Mouse (Mus musculus) intestine, embryonic 14.5 days (tissue): ENCODE measurements around the gene Ubash3a. TPM values are rescaled to one million over a fixed set of nuclear protein-coding genes. Genes with fewer than 3 reads are reported as not detected.

Source experiments
- ATAC-seq: fragments of 200-750 bp; cut with Nextera tagmentation; replicated peaks from 2 replicates; pipeline ENCODE4 v1.8.0; 2017; ENCODE audit warnings: low read depth, moderate number of reproducible peaks, moderate TSS enrichment, moderate library complexity; ENCODE audit not compliant: low FRiP score, low TSS enrichment
- DNase-seq: peaks from one replicate; pipeline ENCODE4 v3.0.0-alpha.2; 2018; ENCODE audit warnings: low spot score
- H3K27ac ChIP-seq: fragments of 300-500 bp; sonication (generic); 2 replicates; pipeline ENCODE4 v1.5.1; 2014; ENCODE audit warnings: low read depth, mild to moderate bottlenecking, control low read depth
- H3K27me3 ChIP-seq: fragments of 300-500 bp; sonication (generic); replicated peaks from 2 replicates; pipeline ENCODE4 v1.6.1; 2014; ENCODE audit warnings: low read length, control low read depth; ENCODE audit not compliant: control insufficient read depth, insufficient read depth
- H3K36me3 ChIP-seq: fragments of 300-500 bp; sonication (generic); 2 replicates; pipeline ENCODE4 v1.6.1; 2014; ENCODE audit warnings: low read length, control low read depth; ENCODE audit not compliant: control insufficient read depth, insufficient read depth
- H3K4me1 ChIP-seq: fragments of 300-500 bp; sonication (generic); replicated peaks from 2 replicates; pipeline ENCODE4 v1.6.1; 2014; ENCODE audit warnings: low read length, control low read depth, mixed read lengths; ENCODE audit not compliant: control insufficient read depth, insufficient read depth
- H3K4me2 ChIP-seq: fragments of 300-500 bp; sonication (generic); 2 replicates; pipeline ENCODE4 v1.6.1; 2014; ENCODE audit warnings: low read length
- H3K4me3 ChIP-seq: fragments of 300-500 bp; sonication (generic); 2 replicates; pipeline ENCODE4 v1.5.1; 2014; ENCODE audit warnings: low read depth, low read length, control low read depth, mixed read lengths
- H3K9ac ChIP-seq: fragments of 300-500 bp; sonication (generic); 2 replicates; pipeline ENCODE4 v1.6.1; 2014; ENCODE audit warnings: mild to moderate bottlenecking, low read length
- H3K9me3 ChIP-seq: fragments of 300-500 bp; sonication (generic); 2 replicates; pipeline ENCODE4 v1.6.1; 2016; ENCODE audit warnings: low read length, control low read depth; ENCODE audit not compliant: control insufficient read depth
- WGBS: fragments of 180-500 bp; shearing (Covaris S2); extraction: QIAGEN DNeasy Blood & Tissue Kit; methylation state at CpG from one replicate; pipeline ENCODE4 v1.1.7; 2014; 5-methylcytosine and 5-hydroxymethylcytosine counted together
- polyA plus RNA-seq: library from polyadenylated mRNA; unstranded; fragments of >200 nt; fragmentation: Nextera tagmentation; extraction: Ambion mirVana; gene quantifications from 2 replicates; pipeline ENCODE4 v1.2.1, GENCODE M21; 2014

The Ubash3a gene
- polyA plus RNA-seq, 1 experiment from 2014 or later = 0.14 TPM

DNA sequence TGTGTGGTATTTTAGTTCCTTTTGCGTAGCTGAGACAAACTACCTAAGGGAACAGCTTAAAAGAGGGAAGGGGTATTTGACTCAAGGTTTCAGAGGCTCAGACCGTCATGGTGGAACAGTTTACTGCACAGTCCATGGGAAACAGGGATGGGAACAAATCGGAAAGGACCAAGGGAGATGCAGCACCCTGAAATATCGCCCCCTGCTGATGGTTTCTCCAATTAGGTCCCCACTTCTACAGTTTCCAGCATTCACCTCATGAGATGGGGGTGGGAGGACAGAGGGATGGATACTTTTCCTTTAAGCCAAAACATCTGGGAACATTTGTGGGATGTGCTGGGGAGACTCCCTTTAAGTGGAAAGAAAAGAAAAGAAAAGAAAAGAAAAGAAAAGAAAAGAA is 52.2 kb downstream of the Ubash3a start:
- Histone ChIP-seq H3K9me3 (no peaks in the 10 kb centered on the region), H3K27me3 (no peaks in the 10 kb centered on the region), H3K27ac (no peak overlapping the region), H3K4me1 (no peaks in the 10 kb centered on the region), H3K9ac (no peak overlapping the region), H3K4me3 (no peak overlapping the region), H3K4me2 (no peak overlapping the region), H3K36me3 (no peaks in the 10 kb centered on the region)
- 74% methylated on average over 4 of the region's 4 CpGs for WGBS
- no peak for DNase-seq
- no peak for ATAC-seq

DNA sequence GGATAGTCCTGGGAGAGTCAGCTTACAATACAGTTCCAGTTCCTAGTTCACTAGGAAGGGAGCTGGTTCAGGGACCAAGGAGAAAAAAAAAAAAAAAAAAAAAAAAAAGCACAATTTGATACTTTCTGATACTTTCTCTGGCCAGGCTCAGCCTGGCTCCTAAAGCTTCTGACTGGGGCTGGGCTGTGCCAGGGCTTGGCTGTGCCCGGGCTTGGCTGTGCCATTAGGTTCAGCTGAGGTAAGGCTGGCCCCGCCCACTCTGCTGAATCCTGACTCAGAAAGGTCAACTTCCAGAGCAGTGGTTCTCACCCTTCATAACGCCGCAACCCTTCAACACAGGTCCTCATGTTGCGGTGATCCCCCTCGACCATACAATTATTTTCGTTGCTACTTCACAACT is 52.8 kb downstream of the Ubash3a start:
- DNase-seq = no peak
- ATAC-seq = no peak
- H3K9me3 ChIP-seq = no peaks in the 10 kb centered on the region
- H3K36me3 ChIP-seq = no peaks in the 10 kb centered on the region
- H3K4me2 ChIP-seq = no peak overlapping the region
- no peak overlapping the region for H3K27ac ChIP-seq
- H3K9ac ChIP-seq = no peak overlapping the region
- WGBS = 80% methylated on average over 7 of the region's 7 CpGs
- H3K27me3 ChIP-seq = no peaks in the 10 kb centered on the region
- H3K4me3 ChIP-seq = no peak overlapping the region
- H3K4me1 ChIP-seq = no peaks in the 10 kb centered on the region

DNA sequence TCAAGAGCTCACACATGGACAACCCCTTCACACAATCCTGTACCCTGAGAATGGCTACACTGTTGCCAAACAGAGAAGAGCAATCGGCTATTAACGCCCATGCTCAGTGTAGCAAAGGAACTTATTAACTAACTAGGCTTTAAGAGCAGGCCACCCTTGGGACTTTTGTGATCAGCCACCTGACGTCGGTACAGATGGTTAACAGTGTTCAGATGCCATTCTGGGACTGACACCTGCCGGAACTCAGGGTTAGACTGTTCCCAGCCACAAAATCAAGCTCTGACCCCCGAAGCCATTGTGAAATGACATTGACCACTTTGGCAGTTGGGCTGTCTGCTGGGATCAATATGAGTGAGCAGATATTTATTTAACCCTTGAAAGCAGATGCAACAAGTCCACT is 53.7 kb downstream of the Ubash3a start:
- ATAC-seq (no peak), DNase-seq (no peak)
- Histone ChIP-seq H3K27me3 (no peaks in the 10 kb centered on the region), H3K4me1 (no peaks in the 10 kb centered on the region), H3K27ac (no peak overlapping the region), H3K9ac (no peak overlapping the region), H3K9me3 (no peaks in the 10 kb centered on the region), H3K4me2 (no peak overlapping the region), H3K4me3 (no peak overlapping the region), H3K36me3 (no peaks in the 10 kb centered on the region)
- WGBS = 88% methylated on average over 6 of the region's 6 CpGs

DNA sequence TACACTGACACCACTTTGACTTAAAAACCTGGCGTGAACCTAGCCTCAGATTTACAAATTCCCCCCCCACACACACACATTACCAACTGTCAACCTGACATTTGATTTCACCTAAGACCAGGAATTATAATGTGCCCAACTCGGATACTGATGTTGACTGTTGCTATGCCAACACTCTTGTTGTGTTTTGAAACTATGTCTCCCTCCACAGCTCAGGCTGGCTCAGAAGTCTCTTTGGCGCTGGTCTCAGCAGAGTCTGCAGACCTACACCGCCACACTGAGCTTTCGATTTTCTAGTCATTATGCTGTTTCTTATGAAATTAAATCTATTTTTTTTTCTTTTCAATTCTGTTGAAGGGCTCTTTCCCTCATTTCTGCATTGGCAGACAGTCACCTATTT is 55.0 kb downstream of the Ubash3a start:
- no peaks in the 10 kb centered on the region for H3K9me3 ChIP-seq
- ATAC-seq (no peak), DNase-seq (no peak)
- no peaks in the 10 kb centered on the region for H3K27me3 ChIP-seq
- 73% methylated on average over 5 of the region's 5 CpGs for WGBS
- no peak overlapping the region for H3K27ac ChIP-seq
- no peak overlapping the region for H3K4me3 ChIP-seq
- H3K4me2 ChIP-seq = no peak overlapping the region
- no peaks in the 10 kb centered on the region for H3K4me1 ChIP-seq
- no peak overlapping the region for H3K9ac ChIP-seq
- H3K36me3 ChIP-seq = no peaks in the 10 kb centered on the region

DNA sequence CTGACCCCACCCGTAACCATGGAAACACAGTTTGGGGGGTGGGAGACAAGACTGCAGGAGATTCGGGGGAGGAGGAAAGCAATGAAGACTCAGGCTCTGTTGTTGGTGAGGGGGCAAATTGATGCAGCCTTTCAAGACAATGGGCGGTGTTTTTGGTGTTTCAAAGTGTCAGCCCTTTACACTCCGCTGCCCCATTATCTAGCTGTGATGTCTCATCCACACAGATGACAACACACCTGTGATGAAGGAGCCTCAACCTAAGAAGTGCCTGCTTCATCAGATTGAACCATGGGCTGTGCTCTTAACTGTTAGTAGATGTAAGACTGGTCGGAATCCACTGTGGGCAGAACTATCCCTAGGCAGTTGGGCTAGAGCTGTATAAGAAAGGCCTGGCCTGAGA is 56.1 kb downstream of the Ubash3a start:
- no peaks in the 10 kb centered on the region for H3K9me3 ChIP-seq
- no peak overlapping the region for H3K4me2 ChIP-seq
- no peak overlapping the region for H3K27ac ChIP-seq
- no peaks in the 10 kb centered on the region for H3K4me1 ChIP-seq
- H3K36me3 ChIP-seq = no peaks in the 10 kb centered on the region
- WGBS = 94% methylated on average over 5 of the region's 5 CpGs
- ATAC-seq (no peak), DNase-seq (no peak)
- no peak overlapping the region for H3K4me3 ChIP-seq
- no peaks in the 10 kb centered on the region for H3K27me3 ChIP-seq
- H3K9ac ChIP-seq = no peak overlapping the region

DNA sequence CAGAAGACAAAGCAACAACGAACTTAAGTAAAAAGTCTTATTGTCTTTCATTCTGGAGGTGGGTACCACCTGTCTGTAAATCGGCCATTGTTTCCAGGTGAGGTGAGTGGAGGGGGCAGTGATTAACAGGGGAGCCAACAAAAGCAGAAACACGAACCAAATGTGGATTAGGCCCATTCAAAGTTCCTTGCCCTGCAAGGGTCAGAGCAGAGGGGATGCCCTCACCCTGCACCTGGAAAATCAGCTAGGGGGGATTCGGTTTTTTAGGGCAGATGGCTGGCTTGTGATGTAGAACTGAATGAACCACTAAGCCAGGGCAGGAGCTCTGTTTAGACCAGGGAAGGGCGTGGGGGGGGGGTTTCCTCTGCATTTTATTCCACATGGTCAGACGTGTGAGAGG is 56.7 kb downstream of the Ubash3a start:
- Histone ChIP-seq H3K4me2 (no peak overlapping the region), H3K9me3 (no peaks in the 10 kb centered on the region), H3K27me3 (no peaks in the 10 kb centered on the region), H3K4me1 (no peaks in the 10 kb centered on the region), H3K4me3 (no peak overlapping the region), H3K9ac (no peak overlapping the region), H3K27ac (no peak overlapping the region), H3K36me3 (no peaks in the 10 kb centered on the region)
- ATAC-seq (no peak), DNase-seq (no peak)
- WGBS = 56% methylated on average over 6 of the region's 6 CpGs

DNA sequence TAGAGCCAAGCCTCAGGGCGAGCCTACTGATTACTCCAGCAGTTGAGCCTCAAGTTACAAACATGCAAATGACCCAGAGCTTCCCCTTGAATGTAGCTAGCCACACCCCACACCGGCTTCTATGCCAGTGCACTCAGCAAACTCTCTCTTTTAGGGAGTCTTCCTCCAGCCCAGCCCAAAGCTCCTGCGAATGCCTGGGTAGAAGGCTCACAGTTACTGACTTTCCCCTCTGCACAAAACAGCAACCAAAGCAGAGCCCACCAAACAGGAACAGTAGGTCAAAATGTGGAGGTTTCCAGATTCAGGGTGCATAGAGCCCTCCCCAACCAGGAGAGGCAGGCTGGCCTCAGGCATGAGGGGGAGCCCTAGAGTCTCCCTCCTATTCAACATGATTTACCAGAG is 57.5 kb downstream of the Ubash3a start:
- DNase-seq (no peak), ATAC-seq (no peak)
- 7% methylated on average over 3 of the region's 3 CpGs for WGBS
- Histone ChIP-seq H3K36me3 (no peaks in the 10 kb centered on the region), H3K4me1 (no peaks in the 10 kb centered on the region), H3K9ac (no peak overlapping the region), H3K4me3 (no peak overlapping the region), H3K27ac (no peak overlapping the region), H3K9me3 (no peaks in the 10 kb centered on the region), H3K27me3 (no peaks in the 10 kb centered on the region), H3K4me2 (no peak overlapping the region)

DNA sequence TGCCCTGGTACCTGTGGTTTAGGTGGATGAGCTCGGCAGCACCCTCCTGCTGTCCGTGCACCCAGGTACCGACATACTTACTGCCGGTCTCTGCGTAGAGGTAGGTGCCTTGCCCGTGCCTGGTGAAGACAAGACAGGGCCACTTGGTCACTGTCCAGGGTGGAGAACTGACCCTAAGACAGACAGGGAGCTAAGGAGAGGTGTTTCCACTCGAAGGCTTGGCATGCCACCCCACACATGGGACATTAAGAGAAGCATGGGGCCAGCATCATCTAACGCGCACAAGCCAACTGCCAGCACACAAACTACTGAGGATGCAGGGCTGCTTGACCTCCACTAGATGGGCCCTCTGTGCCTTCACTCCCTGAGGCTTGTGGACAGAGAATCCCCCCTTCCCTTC is 58.2 kb downstream of the Ubash3a start:
- Histone ChIP-seq H3K4me3 (no peak overlapping the region), H3K9ac (no peak overlapping the region), H3K4me1 (no peaks in the 10 kb centered on the region), H3K27me3 (no peaks in the 10 kb centered on the region), H3K36me3 (no peaks in the 10 kb centered on the region), H3K9me3 (no peaks in the 10 kb centered on the region), H3K4me2 (no peak overlapping the region), H3K27ac (no peak overlapping the region)
- DNase-seq = no peak
- 93% methylated on average over 9 of the region's 9 CpGs for WGBS
- no peak for ATAC-seq

DNA sequence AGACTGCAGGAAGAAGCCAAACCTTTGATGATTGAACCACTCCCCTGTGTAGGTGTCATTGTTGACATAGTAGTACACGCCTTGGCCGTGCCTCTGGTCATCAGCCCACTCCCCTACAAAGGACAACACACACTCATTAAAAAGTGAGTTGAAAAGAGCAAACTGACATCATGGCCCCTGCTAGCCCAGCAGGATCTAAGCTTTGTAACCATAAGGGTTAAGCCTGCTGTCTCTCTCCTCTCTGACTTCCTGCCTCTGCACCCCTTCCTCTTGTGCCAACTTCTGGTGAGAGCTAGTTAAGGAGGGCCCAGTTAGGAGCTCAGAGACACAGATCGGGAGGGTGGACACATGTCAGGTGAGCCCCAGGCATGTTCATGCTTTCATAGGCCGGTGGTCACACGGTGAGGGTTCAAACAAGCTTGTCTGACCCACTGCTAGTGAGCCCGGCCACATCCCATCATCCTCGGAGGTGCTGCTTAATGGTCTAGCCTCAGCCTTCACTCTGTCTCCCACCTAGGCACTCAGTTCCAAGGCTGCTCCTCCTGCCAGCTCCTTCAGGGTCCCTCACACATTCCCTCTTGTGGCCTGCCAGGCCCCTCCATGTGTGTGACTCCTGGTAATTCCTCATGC is 58.8 kb downstream of the Ubash3a start:
- no peak overlapping the region for H3K27ac ChIP-seq
- H3K9me3 ChIP-seq = no peaks in the 10 kb centered on the region
- no peaks in the 10 kb centered on the region for H3K36me3 ChIP-seq
- DNase-seq (no peak), ATAC-seq (no peak)
- H3K4me1 ChIP-seq = no peaks in the 10 kb centered on the region
- H3K27me3 ChIP-seq = no peaks in the 10 kb centered on the region
- H3K4me3 ChIP-seq = no peak overlapping the region
- no peak overlapping the region for H3K4me2 ChIP-seq
- no peak overlapping the region for H3K9ac ChIP-seq
- WGBS = 79% methylated on average over 7 of the region's 7 CpGs
